Mouse (Mus musculus): ENCODE measurements around the gene Cfi.

Gene Cfi

GRCm38 (mm10) chr3:129835388-129835934 is at the start of gene Cfi:
Gene Cfi (plus strand): TSS chr3:129835884.
- DNase-seq (ENCODE audit: low read depth, low spot score): no peak

- no peak for DNase-seq (ENCODE audit: low read depth, low spot score)
These were observed 41.9 kb upstream of the Cfi start for GRCm38 (mm10) chr3:129793801-129794200.

- DNase-seq (ENCODE audit: low read depth, low spot score): no peak
These were observed 38.3 kb upstream of the Cfi start for GRCm38 (mm10) chr3:129797341-129797740.

DNA sequence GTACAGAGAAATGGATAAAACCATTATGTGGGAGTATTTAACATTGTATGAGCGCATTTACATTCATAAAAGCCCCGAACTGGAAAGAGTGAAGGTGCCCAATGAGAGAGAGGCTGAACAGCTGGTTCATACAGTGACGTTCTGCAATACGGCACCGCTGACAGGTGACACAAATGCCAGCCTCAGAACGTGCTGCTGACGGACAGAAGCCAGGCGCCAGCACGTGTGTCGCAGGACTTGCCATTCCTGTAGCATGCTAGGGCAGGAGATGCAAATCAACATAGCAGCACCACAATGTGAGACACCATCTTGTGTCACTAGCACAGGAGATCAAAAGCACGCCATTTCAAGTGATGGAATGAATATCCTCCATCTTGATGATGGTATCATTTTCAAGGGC is 37.1 kb upstream of the Cfi start:
- DNase-seq (ENCODE audit: low read depth, low spot score): no peak

DNA sequence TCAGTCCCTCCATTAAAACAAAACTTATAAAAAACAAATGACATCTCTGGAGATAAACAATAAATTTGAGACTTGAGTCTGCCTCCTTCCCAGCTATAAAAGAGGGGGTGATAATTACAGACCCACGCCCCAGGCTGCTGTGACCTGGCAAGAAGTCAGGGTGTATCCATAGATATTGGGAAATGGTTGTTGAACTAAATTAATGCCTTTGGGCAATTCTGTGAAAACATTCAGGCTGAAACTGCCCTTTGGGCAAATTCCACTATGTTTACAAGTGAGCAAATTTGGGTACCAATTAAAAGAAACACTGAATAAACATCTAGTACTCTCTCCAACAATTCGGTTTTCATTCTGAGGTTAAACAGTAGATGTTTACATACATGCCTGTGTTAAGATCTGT is 36.7 kb upstream of the Cfi start:
- DNase-seq (ENCODE audit: low read depth, low spot score): no peak

- no peak for DNase-seq (ENCODE audit: low read depth, low spot score)
These were observed 31.9 kb upstream of the Cfi start, which contains the start of gene Lrit3 for GRCm38 (mm10) chr3:129803765-129804164. Gene Lrit3 (minus strand): TSS chr3:129804030.

DNA sequence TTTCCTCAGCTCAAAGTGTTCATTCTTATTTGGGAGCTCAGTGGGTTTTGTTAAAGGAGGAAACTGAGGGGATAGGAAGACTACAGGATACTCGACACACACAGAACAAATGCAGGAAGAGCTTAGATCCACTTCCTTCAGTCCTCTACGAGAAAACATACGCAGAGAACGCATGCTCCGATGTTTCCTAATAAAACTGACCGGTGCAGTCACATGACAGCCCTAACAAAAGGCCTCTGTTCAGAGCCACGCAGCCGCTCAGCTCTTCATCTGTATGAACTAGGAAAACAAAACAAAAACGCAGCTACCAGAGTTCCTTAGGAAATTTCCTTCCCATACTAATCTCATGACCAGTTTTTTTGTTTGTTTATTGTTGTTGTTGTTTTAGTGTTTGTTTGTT is 14.8 kb upstream of the Cfi start:
- DNase-seq (ENCODE audit: low read depth, low spot score): no peak

- no peak for DNase-seq (ENCODE audit: low read depth, low spot score)
These were observed 13.9 kb upstream of the Cfi start for GRCm38 (mm10) chr3:129821736-129822135.

DNA sequence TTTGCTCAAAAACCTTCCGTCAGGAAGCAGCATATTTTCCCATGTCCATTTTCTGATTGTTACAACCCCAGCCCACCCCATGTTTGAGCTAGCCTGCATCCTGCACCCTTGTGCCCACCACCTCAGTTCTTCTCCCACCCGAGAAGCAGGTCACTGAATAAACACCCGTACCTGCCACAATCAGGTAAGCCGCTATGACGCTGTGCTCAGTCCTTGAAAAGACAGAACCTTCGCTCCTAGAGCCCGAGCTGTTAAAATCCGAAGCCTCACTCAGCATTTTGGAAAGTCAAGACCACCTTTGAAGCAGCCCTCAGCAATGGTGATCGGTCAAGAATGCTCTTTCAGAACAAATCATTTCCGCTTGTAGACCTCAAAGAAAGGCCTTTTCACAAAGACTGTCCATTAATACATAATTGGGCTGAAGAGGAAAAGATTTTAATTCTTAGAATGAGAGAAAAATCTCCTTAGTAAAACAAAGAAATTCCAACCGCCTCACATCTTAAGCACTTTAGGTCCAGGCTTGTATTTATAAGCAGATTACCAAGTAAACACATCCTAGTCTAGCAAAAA is 13.4 kb upstream of the Cfi start, which contains the start of gene Rrh:
Gene Rrh (minus strand): TSS at position 382 of the 570 bp plus-strand sequence.
- DNase-seq (ENCODE audit: low read depth, low spot score): no peak

- DNase-seq (ENCODE audit: low read depth, low spot score): no peak
These were observed 12.4 kb upstream of the Cfi start for GRCm38 (mm10) chr3:129823293-129823692.

DNA sequence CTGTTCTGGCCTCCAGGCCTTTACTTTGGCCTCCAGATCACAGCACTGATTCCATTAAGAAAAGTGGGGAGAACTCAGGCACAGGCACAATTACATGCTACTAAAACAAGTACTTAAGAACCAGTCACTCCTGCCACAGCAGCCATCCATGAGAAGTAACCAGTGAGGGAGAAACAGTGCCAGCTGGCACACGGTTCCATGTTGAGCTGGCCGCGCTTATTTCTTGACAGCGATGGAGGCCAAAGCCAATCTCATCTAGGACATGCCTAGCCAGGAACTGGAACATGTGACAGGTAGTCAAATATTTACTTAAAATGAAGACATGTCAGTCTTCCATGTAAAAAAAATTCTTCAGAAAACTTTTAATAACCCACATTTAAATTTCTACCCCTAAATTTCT is 11.5 kb upstream of the Cfi start:
- DNase-seq (ENCODE audit: low read depth, low spot score): no peak

DNA sequence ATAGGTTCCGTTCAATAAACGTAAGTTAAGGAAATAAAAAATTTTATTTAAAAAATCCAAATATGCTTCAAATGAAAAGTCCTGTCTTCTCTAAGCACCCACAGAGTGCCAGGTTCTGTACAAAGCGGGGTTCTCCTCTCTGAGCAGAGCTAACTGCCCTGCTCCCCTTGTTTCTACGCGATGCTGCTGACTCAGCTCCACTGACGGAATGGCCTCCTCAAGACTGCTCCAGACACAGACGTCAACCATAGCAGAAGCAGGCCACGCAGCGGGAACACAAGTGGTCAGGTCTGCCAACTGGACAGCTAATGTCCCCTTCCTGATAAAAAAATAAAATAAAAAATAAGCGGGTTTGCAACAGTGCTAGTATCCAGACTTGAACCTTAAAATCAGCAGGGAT is 10.8 kb upstream of the Cfi start:
- no peak for DNase-seq (ENCODE audit: low read depth, low spot score)

- no peak for DNase-seq (ENCODE audit: low read depth, low spot score)
These were observed 9.0 kb upstream of the Cfi start for GRCm38 (mm10) chr3:129826691-129827090.

- DNase-seq (ENCODE audit: low read depth, low spot score): no peak
These were observed 8.0 kb upstream of the Cfi start for GRCm38 (mm10) chr3:129827691-129828090.

GRCm38 (mm10) chr3:129830626-129831025 is 5.1 kb upstream of the Cfi start:
- no peak for DNase-seq (ENCODE audit: low read depth, low spot score)

DNA sequence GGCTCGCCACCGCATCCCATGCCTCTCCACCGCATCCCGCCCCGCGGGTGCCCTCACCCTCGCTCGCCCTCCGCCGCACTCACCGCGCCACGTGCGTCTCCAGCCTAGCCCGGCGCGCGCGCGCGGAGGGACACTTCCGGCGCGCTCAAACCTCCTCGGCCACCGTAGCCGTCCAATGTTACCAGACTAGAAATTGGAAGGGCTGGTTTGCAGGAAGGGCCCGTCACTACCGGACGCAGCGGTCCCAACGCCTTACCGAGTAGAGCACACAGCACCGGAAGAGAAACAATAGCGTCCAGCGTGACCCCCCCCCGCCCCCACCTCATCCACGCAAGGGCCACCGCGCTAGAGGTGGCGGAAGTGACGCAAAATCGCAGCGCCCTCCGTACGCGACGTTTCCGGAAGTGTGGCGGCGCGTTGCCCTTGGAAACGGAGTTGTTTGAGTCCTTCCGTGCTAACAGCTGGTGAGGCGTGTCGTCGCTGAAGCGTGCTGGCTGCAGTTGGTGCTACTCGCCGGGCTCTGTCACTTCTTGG is 4.6 kb upstream of the Cfi start, which contains the start of gene Gar1:
Gene Gar1 (minus strand): TSS at position 362 of the 534 bp plus-strand sequence.
- peak; percentile 95 for DNase-seq (ENCODE audit: low read depth, low spot score)

DNA sequence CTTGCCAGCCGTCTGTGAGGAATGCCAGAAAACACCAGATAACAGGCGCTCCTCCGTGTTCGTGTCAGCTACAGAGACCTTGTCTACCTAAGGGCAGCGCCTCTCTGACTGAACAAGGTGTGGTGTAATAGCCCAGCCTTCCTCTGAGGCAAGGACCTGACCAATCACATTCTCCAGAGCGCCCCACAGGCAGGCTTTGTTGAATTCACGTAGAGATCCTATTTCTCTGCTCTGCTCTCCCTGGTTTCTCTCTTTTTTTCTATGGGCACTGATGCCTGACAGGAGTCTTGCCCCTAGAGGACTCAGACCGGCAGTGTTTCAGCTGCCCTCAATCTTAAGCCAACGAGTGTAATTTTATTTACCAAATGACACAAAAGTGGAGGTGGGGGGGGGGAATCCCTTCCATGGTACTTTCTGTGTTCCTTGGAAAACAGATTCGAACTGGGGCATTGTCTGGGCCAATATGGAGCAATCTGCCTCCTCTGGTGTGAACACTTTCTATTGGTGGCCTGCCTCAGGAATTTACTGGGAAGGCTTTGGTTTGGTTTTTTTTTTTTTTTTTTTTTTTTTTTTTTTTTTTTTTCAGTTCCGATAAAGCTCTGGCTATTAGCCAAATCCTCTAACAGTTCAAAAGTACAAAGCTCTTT is 490 bp downstream of the Cfi start:
- DNase-seq (ENCODE audit: low read depth, low spot score): no peak

- no peak for DNase-seq (ENCODE audit: low read depth, low spot score)
These were observed 1.3 kb downstream of the Cfi start for GRCm38 (mm10) chr3:129836965-129837364.

DNA sequence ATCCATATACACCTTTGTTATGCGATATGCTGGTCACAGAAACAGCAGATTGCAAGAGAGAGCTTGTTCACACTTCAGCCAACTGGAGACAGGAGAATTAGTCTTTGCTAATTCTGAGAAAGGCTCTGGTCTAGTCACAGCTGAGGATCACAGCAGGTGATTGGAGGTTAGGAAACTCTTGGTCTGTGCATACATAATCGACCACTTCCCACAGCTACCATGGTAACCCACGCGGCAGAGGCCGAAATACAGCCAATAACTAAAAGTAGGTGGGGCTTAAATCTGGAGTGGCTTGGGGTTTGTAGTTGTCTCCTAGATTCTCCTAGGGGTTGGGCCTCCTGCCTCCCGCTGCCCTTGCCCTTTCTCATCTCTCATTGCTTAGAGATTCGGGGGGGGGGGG is 2.3 kb downstream of the Cfi start:
- DNase-seq (ENCODE audit: low read depth, low spot score): no peak

GRCm38 (mm10) chr3:129845868-129846267 is 10.2 kb downstream of the Cfi start:
- no peak for DNase-seq (ENCODE audit: low read depth, low spot score)

DNA sequence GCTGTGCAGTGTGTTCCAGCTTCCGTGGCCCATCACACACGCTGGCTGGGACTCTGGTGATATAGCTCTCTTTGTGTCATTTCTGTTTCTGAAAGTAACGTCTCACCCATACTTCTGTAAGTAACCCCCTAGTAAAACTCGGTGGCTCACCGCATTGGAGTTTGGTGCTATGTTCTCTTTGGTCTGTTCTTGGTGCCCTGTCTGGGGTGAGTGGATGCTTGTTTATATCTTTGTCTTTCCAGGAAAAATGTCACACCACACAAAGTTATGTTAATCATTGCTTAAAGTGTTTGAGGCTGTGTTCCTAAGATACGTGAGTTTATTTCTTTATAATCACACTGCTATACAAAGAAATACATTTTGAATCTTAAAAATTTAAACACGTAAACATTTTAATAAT is 11.2 kb downstream of the Cfi start:
- DNase-seq (ENCODE audit: low read depth, low spot score): no peak

DNA sequence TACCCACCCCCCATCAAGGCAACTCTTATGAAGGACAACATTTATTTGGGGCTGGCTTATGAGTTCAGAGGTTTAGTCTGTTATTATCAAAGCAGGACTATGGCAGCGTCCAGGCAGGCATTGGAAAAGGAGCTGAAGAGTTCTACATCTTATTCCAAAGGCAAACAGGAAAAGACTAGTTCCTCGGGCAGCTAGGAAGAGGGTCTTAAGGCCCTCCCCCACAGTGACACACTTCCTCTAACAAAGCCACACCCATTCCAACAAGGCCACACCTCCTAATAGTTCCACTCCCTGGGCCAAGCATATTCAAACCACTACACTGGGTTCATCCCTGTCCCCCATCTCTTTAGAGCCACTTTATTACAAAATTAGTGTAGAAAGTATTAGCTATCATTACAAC is 26.9 kb downstream of the Cfi start:
- no peak for DNase-seq (ENCODE audit: low read depth, low spot score)

GRCm38 (mm10) chr3:129863698-129864097 is 28.0 kb downstream of the Cfi start:
- DNase-seq (ENCODE audit: low read depth, low spot score): no peak

All from WW6 (cell line).